Mouse (Mus musculus) kidney, embryonic 15.5 days (tissue): ENCODE measurements around the gene Vwa8. TPM values are rescaled to one million over a fixed set of nuclear protein-coding genes. Genes with fewer than 3 reads are reported as not detected.

Experiments
- ATAC-seq: fragments of 200-750 bp; cut with Nextera tagmentation; replicated peaks from 2 replicates; pipeline ENCODE4 v1.8.0; 2017; ENCODE audit warnings: moderate TSS enrichment; ENCODE audit not compliant: low FRiP score
- H3K27ac ChIP-seq: fragments of 300-500 bp; sonication (generic); 2 replicates; pipeline ENCODE4 v1.5.1; 2015; ENCODE audit warnings: mild to moderate bottlenecking, inconsistent platforms
- H3K27me3 ChIP-seq: fragments of 300-500 bp; sonication (generic); 2 replicates; pipeline ENCODE4 v1.6.1; 2015; ENCODE audit warnings: inconsistent platforms
- H3K36me3 ChIP-seq: fragments of 300-500 bp; sonication (generic); 2 replicates; pipeline ENCODE4 v1.6.1; 2015; ENCODE audit warnings: inconsistent platforms
- H3K4me1 ChIP-seq: fragments of 300-500 bp; sonication (generic); 2 replicates; pipeline ENCODE4 v1.6.1; 2015; ENCODE audit warnings: inconsistent platforms
- H3K4me2 ChIP-seq: fragments of 300-500 bp; sonication (generic); 2 replicates; pipeline ENCODE4 v1.6.1; 2015; ENCODE audit warnings: moderate library complexity, mild to moderate bottlenecking, inconsistent platforms
- H3K4me3 ChIP-seq: fragments of 300-500 bp; sonication (generic); replicated peaks from 2 replicates; pipeline ENCODE4 v1.5.1; 2015; ENCODE audit warnings: mild to moderate bottlenecking, inconsistent platforms
- H3K9ac ChIP-seq: fragments of 300-500 bp; sonication (generic); 2 replicates; pipeline ENCODE4 v1.6.1; 2015; ENCODE audit warnings: mild to moderate bottlenecking, inconsistent platforms
- H3K9me3 ChIP-seq: fragments of 300-500 bp; sonication (generic); replicated peaks from 2 replicates; pipeline ENCODE4 v1.6.1; 2016; ENCODE audit warnings: inconsistent platforms
- WGBS: fragments of 180-500 bp; shearing (Covaris S2); methylation state at CpG from one replicate; pipeline ENCODE4 v1.1.7; 2015; ENCODE audit warnings: mixed read lengths; 5-methylcytosine and 5-hydroxymethylcytosine counted together
- polyA plus RNA-seq: library from polyadenylated mRNA; unstranded; fragments of >200 nt; fragmentation: Nextera tagmentation; extraction: Ambion mirVana; gene quantifications from 2 replicates; pipeline ENCODE4 v1.2.1, GENCODE M21; 2015

Gene Vwa8
- polyA plus RNA-seq, 1 experiment from 2014 or later: 14.6 TPM

DNA sequence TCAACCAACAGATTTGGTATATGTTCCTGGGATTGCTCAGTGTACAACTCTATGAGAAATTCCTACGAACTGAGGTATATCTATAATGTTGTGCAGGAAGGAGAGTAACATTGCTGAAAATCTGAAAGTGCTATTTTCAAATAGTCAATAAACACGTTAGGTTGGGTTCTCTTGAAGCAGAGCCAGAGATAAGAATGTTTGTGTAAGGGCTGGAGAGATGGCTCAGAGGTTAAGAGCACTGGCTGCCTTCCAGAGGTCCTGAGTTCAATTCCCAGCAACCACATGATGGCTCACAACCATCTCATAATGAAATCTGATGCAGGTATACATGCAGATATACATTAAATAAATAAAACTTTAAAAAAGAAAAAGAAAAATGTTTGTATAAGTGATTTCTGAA lies 198.3 kb downstream of the Vwa8 start:
- H3K36me3 ChIP-seq: no peaks in the 10 kb centered on the region
- H3K4me1 ChIP-seq: peaks cover 10% of the 10 kb centered on the region
- no peak overlapping the region for H3K4me3 ChIP-seq
- no peaks in the 10 kb centered on the region for H3K27me3 ChIP-seq
- H3K9ac ChIP-seq: no peak overlapping the region
- H3K4me2 ChIP-seq: no peak overlapping the region
- WGBS: 69% methylated on average over 2 of the region's 2 CpGs
- no peaks in the 10 kb centered on the region for H3K9me3 ChIP-seq
- no peak overlapping the region for H3K27ac ChIP-seq
- ATAC-seq: no peak

- no peaks in the 10 kb centered on the region for H3K36me3 ChIP-seq
- ATAC-seq: no peak
- H3K27ac ChIP-seq: no peak overlapping the region
- H3K9ac ChIP-seq: no peak overlapping the region
- no peaks in the 10 kb centered on the region for H3K27me3 ChIP-seq
- no peak overlapping the region for H3K4me2 ChIP-seq
- H3K4me3 ChIP-seq: no peak overlapping the region
- no peaks in the 10 kb centered on the region for H3K9me3 ChIP-seq
- peaks cover 10% of the 10 kb centered on the region for H3K4me1 ChIP-seq
- WGBS: 74% methylated on average over 6 of the region's 6 CpGs
These were observed 199.1 kb downstream of the Vwa8 start for GRCm38 (mm10) chr14:79047956-79048355.

DNA sequence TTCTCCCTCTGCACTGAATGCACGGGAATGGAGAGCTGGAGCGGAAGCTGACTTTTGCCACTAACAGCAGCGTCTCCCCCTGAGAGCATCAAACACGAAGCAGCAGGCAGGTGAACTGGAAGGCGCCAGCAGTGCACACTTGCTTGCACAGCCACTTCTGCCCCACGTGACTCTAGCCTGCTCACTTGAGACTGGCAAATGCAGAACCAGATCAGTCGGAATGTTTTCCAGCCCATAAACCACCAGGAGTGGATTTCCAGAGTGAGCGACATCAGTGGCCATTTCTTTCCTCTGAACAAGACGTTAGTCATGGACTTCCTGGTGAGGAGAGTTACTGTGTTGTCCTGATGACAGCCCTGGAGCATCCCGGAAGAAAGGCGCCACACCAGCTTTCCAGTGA lies 200.7 kb downstream of the Vwa8 start:
- H3K36me3 ChIP-seq: no peaks in the 10 kb centered on the region
- no peak overlapping the region for H3K4me3 ChIP-seq
- 53% methylated on average over 11 of the region's 11 CpGs for WGBS
- no peak overlapping the region for H3K9ac ChIP-seq
- H3K27ac ChIP-seq: no peak overlapping the region
- ATAC-seq: peak; percentile 83
- H3K4me1 ChIP-seq: peaks cover 10% of the 10 kb centered on the region
- no peaks in the 10 kb centered on the region for H3K9me3 ChIP-seq
- H3K4me2 ChIP-seq: no peak overlapping the region
- no peaks in the 10 kb centered on the region for H3K27me3 ChIP-seq

DNA sequence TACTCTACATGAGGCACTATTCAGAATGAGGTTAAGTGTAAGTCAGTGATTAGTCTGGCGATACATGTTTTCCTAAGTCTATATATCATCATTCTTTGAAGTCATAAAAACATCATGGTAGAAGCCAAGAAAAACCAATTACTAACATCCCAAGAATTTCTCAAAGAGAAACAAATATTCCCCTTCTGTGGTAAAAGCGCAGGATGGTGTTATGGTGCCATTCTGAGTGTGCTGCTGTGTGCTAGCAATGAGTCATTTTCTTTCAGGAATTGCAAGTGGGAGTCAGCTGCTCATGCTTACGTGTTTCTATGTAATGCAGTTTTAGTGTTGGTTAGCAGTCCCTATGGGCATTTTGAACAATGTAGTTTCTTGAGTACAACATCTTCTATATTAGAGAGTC lies 216.8 kb downstream of the Vwa8 start:
- Histone ChIP-seq H3K9me3 (no peaks in the 10 kb centered on the region), H3K36me3 (no peaks in the 10 kb centered on the region), H3K27me3 (no peaks in the 10 kb centered on the region), H3K4me2 (no peak overlapping the region), H3K9ac (no peak overlapping the region), H3K4me1 (no peaks in the 10 kb centered on the region), H3K4me3 (no peak overlapping the region), H3K27ac (no peak overlapping the region)
- 63% methylated on average over 3 of the region's 3 CpGs for WGBS
- no peak for ATAC-seq

DNA sequence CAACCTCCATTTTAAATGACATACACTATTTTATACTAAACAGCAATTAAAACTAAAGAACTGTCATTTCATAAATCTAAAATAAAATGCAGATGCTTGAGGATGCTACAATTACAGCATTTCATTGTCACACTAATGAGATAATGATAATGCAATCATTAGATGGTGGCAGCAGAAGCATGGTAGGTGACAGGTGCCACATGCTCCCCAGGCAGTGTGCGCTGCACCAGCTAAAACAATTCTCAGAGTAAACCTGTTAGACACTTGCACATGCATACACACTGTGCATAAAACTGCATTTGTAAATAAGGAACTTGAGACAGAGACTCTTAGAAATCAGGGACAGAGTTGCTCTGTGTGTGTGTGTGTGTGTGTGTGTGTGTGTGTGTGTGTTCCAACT lies 220.7 kb downstream of the Vwa8 start:
- Histone ChIP-seq H3K27me3 (no peaks in the 10 kb centered on the region), H3K9me3 (no peaks in the 10 kb centered on the region), H3K9ac (no peak overlapping the region), H3K27ac (no peak overlapping the region), H3K4me1 (no peaks in the 10 kb centered on the region), H3K4me2 (no peak overlapping the region), H3K4me3 (no peak overlapping the region), H3K36me3 (no peaks in the 10 kb centered on the region)
- no peak for ATAC-seq
- 91% methylated on average over 1 of the region's 1 CpGs for WGBS

DNA sequence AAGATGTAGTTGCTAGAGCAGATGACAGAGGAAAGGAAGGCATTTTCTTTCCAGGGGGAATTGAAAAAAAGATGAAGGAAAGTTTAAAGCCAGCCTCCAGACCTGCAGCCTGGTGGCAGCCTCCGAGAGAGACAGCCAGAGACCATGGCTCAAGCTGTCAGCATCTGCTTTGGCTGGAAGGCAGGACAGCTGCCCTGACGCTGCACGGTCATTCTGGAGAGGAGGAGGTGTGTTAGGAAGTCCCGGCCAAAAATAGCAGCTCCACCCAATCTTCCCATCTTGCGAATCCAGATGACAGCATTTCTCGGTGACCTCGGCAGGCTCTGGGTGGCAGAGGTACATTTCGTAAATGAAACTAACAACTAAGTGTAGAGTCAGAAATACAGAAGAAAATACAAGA lies 225.9 kb downstream of the Vwa8 start:
- ATAC-seq: no peak
- H3K36me3 ChIP-seq: no peaks in the 10 kb centered on the region
- no peak overlapping the region for H3K27ac ChIP-seq
- H3K27me3 ChIP-seq: no peaks in the 10 kb centered on the region
- 83% methylated on average over 8 of the region's 8 CpGs for WGBS
- H3K4me3 ChIP-seq: no peak overlapping the region
- peaks cover 7% of the 10 kb centered on the region; the same call in 1 of the 2 replicates for H3K4me1 ChIP-seq
- no peaks in the 10 kb centered on the region for H3K9me3 ChIP-seq
- H3K4me2 ChIP-seq: no peak overlapping the region
- H3K9ac ChIP-seq: no peak overlapping the region

DNA sequence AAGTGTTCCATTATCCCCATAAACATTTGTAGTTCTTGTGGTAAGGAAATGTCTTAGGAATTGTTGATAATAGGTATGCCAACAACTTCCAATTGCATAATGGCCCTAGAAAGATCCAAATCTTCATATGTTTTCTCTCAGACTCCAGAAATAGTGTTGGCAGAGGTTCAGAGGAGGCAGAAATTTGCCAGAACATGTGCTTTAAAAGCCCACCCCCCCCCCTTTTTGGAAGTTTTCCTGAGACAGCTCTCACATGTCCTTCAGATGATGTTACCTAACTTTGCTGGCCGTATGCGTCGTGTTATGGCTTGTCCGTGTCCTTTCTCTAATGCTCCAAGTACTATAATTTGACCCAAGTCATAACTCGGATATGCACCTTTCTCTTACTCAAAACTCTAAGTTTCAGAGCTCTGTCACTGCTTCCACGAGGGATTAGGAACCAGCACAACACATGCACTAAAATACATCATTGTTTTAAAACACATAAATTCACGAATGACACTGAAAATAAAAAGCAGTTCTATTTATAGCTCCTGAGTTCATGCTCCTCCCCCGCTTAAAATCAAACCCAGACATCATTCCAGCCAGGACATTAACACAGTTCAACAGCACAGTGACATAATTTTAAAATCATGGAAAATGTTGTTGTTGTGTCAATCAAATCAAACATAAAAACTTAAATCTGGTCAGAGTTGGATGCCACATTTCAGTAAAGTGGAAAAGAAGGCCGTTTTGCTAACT lies 227.9 kb downstream of the Vwa8 start:
- no peak overlapping the region for H3K9ac ChIP-seq
- H3K9me3 ChIP-seq: no peaks in the 10 kb centered on the region
- 0 out of 2 replicates have a peak, but pooled peaks have one; percentile 15 for ATAC-seq
- WGBS: 55% methylated on average over 9 of the region's 9 CpGs
- H3K27ac ChIP-seq: peak overlapping the region; percentile 48; the same call in 1 of the 2 replicates
- no peak overlapping the region for H3K4me3 ChIP-seq
- H3K4me2 ChIP-seq: no peak overlapping the region
- H3K36me3 ChIP-seq: no peaks in the 10 kb centered on the region
- no peaks in the 10 kb centered on the region for H3K27me3 ChIP-seq
- peaks cover 7% of the 10 kb centered on the region; the same call in 1 of the 2 replicates for H3K4me1 ChIP-seq

DNA sequence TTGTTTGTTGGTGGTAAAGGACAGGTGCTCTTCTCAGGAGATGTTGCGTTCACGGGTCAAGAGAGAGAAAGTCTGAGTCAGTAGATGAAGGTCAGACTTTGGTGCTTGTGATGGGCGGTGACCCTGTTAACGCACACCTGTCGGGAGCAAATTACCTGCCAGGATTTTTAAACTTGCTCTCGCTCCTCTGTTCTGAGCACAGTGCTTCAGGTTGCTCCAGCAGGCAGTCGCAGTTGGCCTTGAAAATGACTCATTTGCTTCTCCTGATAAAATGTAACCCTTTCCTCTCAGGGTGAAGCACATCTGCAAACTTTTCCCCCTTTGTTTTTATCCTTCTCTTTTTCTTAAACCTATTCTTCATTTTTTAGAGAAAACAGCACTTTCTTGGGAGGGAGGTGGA lies 234.7 kb downstream of the Vwa8 start:
- Histone ChIP-seq H3K9me3 (no peaks in the 10 kb centered on the region), H3K27me3 (no peaks in the 10 kb centered on the region), H3K4me2 (no peak overlapping the region), H3K4me3 (no peak overlapping the region), H3K4me1 (no peaks in the 10 kb centered on the region), H3K36me3 (no peaks in the 10 kb centered on the region), H3K9ac (no peak overlapping the region), H3K27ac (no peak overlapping the region)
- WGBS: 62% methylated on average over 7 of the region's 7 CpGs
- ATAC-seq: no peak

GRCm38 (mm10) chr14:79086006-79086405 lies 237.2 kb downstream of the Vwa8 start:
- Histone ChIP-seq H3K27ac (no peak overlapping the region), H3K4me2 (no peak overlapping the region), H3K4me1 (peaks cover 11% of the 10 kb centered on the region), H3K27me3 (no peaks in the 10 kb centered on the region), H3K4me3 (no peak overlapping the region), H3K9me3 (no peaks in the 10 kb centered on the region), H3K36me3 (no peaks in the 10 kb centered on the region), H3K9ac (no peak overlapping the region)
- ATAC-seq: no peak
- 77% methylated on average over 5 of the region's 5 CpGs for WGBS

GRCm38 (mm10) chr14:79089464-79089863 lies 240.6 kb downstream of the Vwa8 start:
- Histone ChIP-seq H3K9me3 (peaks cover 3% of the 10 kb centered on the region; the same call in 1 of the 2 replicates), H3K27me3 (no peaks in the 10 kb centered on the region), H3K4me3 (no peak overlapping the region), H3K4me2 (no peak overlapping the region), H3K4me1 (peaks cover 11% of the 10 kb centered on the region), H3K9ac (no peak overlapping the region), H3K36me3 (peaks cover 7% of the 10 kb centered on the region), H3K27ac (peak overlapping the region; percentile 67)
- WGBS: 24% methylated on average over 2 of the region's 2 CpGs
- ATAC-seq: peak; percentile 71

DNA sequence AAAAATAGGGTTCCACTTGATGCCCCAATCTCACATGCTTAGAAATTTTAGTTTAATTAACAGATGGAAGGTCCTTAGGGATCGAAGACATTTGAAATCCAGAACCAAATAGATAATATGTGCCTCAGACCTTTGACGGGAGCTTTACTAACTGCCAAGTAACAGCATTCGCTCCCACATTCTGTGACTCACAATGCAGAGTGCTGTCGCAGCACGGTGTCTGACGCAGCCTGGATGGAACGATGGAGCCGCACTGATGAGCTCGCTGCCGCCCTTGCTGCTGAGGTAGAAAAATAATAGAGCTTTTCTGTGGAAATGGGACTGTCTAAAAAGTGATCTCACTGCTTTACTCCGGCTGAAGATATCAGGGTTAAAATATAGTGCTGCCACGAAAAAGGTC lies 248.3 kb downstream of the Vwa8 start:
- Histone ChIP-seq H3K4me3 (no peak overlapping the region), H3K9me3 (peaks cover 5% of the 10 kb centered on the region; the same call in 1 of the 2 replicates)
- ATAC-seq: no peak

DNA sequence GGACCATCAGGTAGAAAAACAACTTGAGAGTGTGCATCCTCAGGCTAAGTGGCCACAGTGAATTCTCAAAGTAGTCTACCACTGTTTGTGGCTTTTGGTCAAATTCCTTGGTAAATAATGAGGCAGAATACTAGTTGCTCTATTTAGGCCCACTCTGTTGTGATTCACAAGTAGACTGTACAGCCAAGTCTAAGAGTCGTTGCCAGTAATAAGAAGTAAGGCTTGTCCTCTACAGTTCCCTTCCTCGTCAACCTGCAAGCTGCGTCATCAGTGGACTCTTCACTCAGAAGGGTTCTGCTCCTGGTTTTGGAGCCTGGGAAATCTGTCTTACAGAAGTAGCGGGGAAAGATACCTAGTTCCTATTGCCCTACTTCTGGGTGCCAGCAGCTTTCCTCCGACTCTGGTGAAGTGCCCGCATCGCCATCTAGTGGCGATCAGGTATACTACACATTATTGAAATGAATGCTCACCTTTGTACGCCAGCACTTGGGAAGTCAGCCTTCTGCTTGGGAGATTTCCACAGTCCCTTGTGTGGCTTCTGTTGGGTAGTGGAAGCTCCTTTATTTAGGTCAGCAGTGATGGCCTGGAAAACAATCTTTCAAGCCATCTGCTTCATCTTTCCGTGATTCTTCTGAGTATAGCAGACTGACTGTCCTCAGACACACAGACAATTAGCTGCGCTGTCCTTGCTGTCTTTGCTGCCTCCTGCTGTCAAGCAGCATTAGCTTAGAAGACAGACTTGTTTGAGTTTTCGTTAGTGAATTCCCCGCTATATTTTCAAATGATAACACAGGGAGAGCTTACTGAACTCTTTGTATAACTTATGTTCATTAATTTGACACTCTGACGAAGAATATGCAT lies 258.0 kb downstream of the Vwa8 start:
- Histone ChIP-seq H3K4me1 (no peaks in the 10 kb centered on the region), H3K36me3 (no peaks in the 10 kb centered on the region), H3K9ac (no peak overlapping the region), H3K27me3 (no peaks in the 10 kb centered on the region), H3K9me3 (no peaks in the 10 kb centered on the region; the same call in 1 of the 2 replicates), H3K4me2 (peak overlapping the region; percentile 29; the same call in 1 of the 2 replicates), H3K27ac (no peak overlapping the region), H3K4me3 (no peak overlapping the region)
- 33% methylated on average over 14 of the region's 14 CpGs for WGBS
- 0 out of 2 replicates have a peak, but pooled peaks have one; percentile 29 for ATAC-seq

More for the DNA sequence above, 248.3 kb downstream of the Vwa8 start:
- Histone ChIP-seq H3K4me1 (no peaks in the 10 kb centered on the region), H3K27me3 (no peaks in the 10 kb centered on the region), H3K9ac (no peak overlapping the region), H3K4me2 (no peak overlapping the region), H3K36me3 (peaks cover 16% of the 10 kb centered on the region), H3K27ac (no peak overlapping the region)
- 93% methylated on average over 12 of the region's 12 CpGs for WGBS
